Mouse (Mus musculus): ENCODE data around the gene Trip12. TPM values are rescaled to one million over a fixed set of nuclear protein-coding genes. Genes with fewer than 3 reads are reported as not detected.

Gene Trip12
- total and polyA plus RNA-seq, 2 experiments from 2014 or later = 28.4 to 92.8 TPM

DNA sequence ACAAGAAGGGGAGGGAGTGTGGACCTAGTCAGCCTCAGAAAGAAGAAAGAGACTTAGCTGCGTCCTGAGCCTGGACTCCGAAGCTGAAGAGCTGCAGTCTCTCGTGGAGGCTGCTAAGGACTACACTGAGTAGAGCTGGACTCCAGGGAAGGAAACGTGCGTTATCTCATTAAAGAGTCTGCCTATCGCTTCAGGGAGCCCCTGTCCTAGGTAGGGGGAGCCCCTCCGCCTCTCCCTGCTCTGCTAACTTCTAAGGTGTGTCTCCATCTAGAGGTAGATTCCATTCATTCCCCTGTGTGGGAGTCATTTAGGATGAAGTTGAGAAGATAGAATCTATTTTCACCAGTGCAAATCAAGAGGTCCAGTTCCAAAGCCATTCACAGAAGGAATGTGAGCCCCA is 29.2 kb upstream of the Trip12 start:
- Histone ChIP-seq H3K4me3 (ENCODE audit: low read length) (no peak overlapping the region), H3K36me3 (ENCODE audit: insufficient read depth, low read length) (no peaks in the 10 kb centered on the region), H3K4me1 (ENCODE audit: insufficient read depth, low read length) (no peaks in the 10 kb centered on the region), H3K4me2 (ENCODE audit: low read depth, low read length) (no peak overlapping the region), H3K9me3 (ENCODE audit: low read length) (no peaks in the 10 kb centered on the region), H3K9ac (replicated peaks; ENCODE audit: low read length) (no peak overlapping the region), H3K27me3 (ENCODE audit: insufficient read depth, low read length) (no peaks in the 10 kb centered on the region), H3K27ac (no peak overlapping the region)
- DNase-seq (ENCODE audit: low spot score) = no peak
- peak; percentile 63; the same call in 1 of the 2 replicates for ATAC-seq
- 49% methylated on average over 7 of the region's 7 CpGs for WGBS
- peak; percentile 26; the same call in 1 of the 2 replicates for TF ChIP-seq CTCF (IDR thresholded peaks at IDR 0.05; ENCODE audit: low read depth)

GRCm38 (mm10) chr1:84868841-84869240 is 28.5 kb upstream of the Trip12 start:
- WGBS = 73% methylated on average over 4 of the region's 4 CpGs
- DNase-seq (ENCODE audit: low spot score) = no peak
- no peak overlapping the region for H3K4me3 ChIP-seq (ENCODE audit: low read length)
- H3K9ac ChIP-seq (replicated peaks; ENCODE audit: low read length) = no peak overlapping the region
- no peak overlapping the region for H3K27ac ChIP-seq
- no peak for TF ChIP-seq CTCF (IDR thresholded peaks at IDR 0.05; ENCODE audit: low read depth)
- H3K4me2 ChIP-seq (ENCODE audit: low read depth, low read length) = no peak overlapping the region
- H3K27me3 ChIP-seq (ENCODE audit: insufficient read depth, low read length) = no peaks in the 10 kb centered on the region
- no peaks in the 10 kb centered on the region for H3K36me3 ChIP-seq (ENCODE audit: insufficient read depth, low read length)
- H3K4me1 ChIP-seq (ENCODE audit: insufficient read depth, low read length) = no peaks in the 10 kb centered on the region
- ATAC-seq = 0 out of 2 replicates have a peak, but pooled peaks have one; percentile 40
- no peaks in the 10 kb centered on the region for H3K9me3 ChIP-seq (ENCODE audit: low read length)

GRCm38 (mm10) chr1:84868311-84868710 is 28.0 kb upstream of the Trip12 start:
- H3K4me1 ChIP-seq (ENCODE audit: insufficient read depth, low read length) = no peaks in the 10 kb centered on the region
- no peak overlapping the region for H3K4me2 ChIP-seq (ENCODE audit: low read depth, low read length)
- H3K27me3 ChIP-seq (ENCODE audit: insufficient read depth, low read length) = no peaks in the 10 kb centered on the region
- no peaks in the 10 kb centered on the region for H3K36me3 ChIP-seq (ENCODE audit: insufficient read depth, low read length)
- H3K27ac ChIP-seq = no peak overlapping the region
- no peak for ATAC-seq
- no peak overlapping the region for H3K4me3 ChIP-seq (ENCODE audit: low read length)
- DNase-seq (ENCODE audit: low spot score) = no peak
- no peak for TF ChIP-seq CTCF (IDR thresholded peaks at IDR 0.05; ENCODE audit: low read depth)
- no peaks in the 10 kb centered on the region for H3K9me3 ChIP-seq (ENCODE audit: low read length)
- no peak overlapping the region for H3K9ac ChIP-seq (replicated peaks; ENCODE audit: low read length)

GRCm38 (mm10) chr1:84866706-84867230 is 26.5 kb upstream of the Trip12 start:
- Histone ChIP-seq H3K4me3 (ENCODE audit: low read length) (no peak overlapping the region), H3K36me3 (ENCODE audit: insufficient read depth, low read length) (no peaks in the 10 kb centered on the region), H3K27me3 (ENCODE audit: insufficient read depth, low read length) (no peaks in the 10 kb centered on the region), H3K9ac (replicated peaks; ENCODE audit: low read length) (no peak overlapping the region), H3K4me1 (ENCODE audit: insufficient read depth, low read length) (no peaks in the 10 kb centered on the region), H3K4me2 (ENCODE audit: low read depth, low read length) (no peak overlapping the region), H3K9me3 (ENCODE audit: low read length) (no peaks in the 10 kb centered on the region), H3K27ac (no peak overlapping the region)
- no peak for TF ChIP-seq CTCF (IDR thresholded peaks at IDR 0.05; ENCODE audit: low read depth)
- WGBS = 91% methylated on average over 3 of the region's 3 CpGs
- DNase-seq (ENCODE audit: low spot score) (no peak), ATAC-seq (no peak)

GRCm38 (mm10) chr1:84866231-84866630 is 25.9 kb upstream of the Trip12 start:
- H3K27me3 ChIP-seq (ENCODE audit: insufficient read depth, low read length) = no peaks in the 10 kb centered on the region
- no peak overlapping the region for H3K4me2 ChIP-seq (ENCODE audit: low read depth, low read length)
- no peaks in the 10 kb centered on the region for H3K36me3 ChIP-seq (ENCODE audit: insufficient read depth, low read length)
- DNase-seq (ENCODE audit: low spot score) = no peak
- H3K4me1 ChIP-seq (ENCODE audit: insufficient read depth, low read length) = no peaks in the 10 kb centered on the region
- H3K4me3 ChIP-seq (ENCODE audit: low read length) = no peak overlapping the region
- H3K27ac ChIP-seq = no peak overlapping the region
- H3K9ac ChIP-seq (replicated peaks; ENCODE audit: low read length) = no peak overlapping the region
- no peak for TF ChIP-seq CTCF (IDR thresholded peaks at IDR 0.05; ENCODE audit: low read depth)
- no peak; the same call in 1 of the 2 replicates for ATAC-seq
- no peaks in the 10 kb centered on the region for H3K9me3 ChIP-seq (ENCODE audit: low read length)
- WGBS = 79% methylated on average over 6 of the region's 6 CpGs

GRCm38 (mm10) chr1:84864645-84865044 is 24.3 kb upstream of the Trip12 start:
- no peak overlapping the region for H3K27ac ChIP-seq
- H3K4me3 ChIP-seq (ENCODE audit: low read length) = no peak overlapping the region
- no peak for TF ChIP-seq CTCF (IDR thresholded peaks at IDR 0.05; ENCODE audit: low read depth)
- ATAC-seq (no peak), DNase-seq (ENCODE audit: low spot score) (no peak)
- WGBS = 85% methylated on average over 2 of the region's 2 CpGs
- no peaks in the 10 kb centered on the region for H3K4me1 ChIP-seq (ENCODE audit: insufficient read depth, low read length)
- H3K36me3 ChIP-seq (ENCODE audit: insufficient read depth, low read length) = no peaks in the 10 kb centered on the region
- no peak overlapping the region for H3K9ac ChIP-seq (replicated peaks; ENCODE audit: low read length)
- H3K4me2 ChIP-seq (ENCODE audit: low read depth, low read length) = no peak overlapping the region
- no peaks in the 10 kb centered on the region for H3K27me3 ChIP-seq (ENCODE audit: insufficient read depth, low read length)
- no peaks in the 10 kb centered on the region for H3K9me3 ChIP-seq (ENCODE audit: low read length)

DNA sequence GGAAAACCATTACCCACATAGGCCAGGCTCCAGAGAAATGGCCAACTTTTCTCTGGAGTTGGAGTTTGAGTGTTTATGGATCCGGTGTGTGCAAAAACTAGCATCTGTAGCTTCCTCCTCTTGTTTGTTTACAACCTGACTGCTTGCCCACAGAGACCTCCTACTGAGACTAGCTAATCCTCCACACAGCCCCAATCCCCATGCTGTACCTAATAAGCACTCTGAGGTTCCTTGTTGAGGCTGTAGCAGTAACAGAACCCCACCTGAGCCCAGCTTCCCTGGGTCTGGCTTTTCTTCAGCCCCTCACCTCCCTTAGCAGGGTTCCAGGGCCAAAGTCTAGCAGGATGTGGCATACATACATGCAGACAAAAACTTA is 20.9 kb upstream of the Trip12 start:
- no peak for TF ChIP-seq CTCF (IDR thresholded peaks at IDR 0.05; ENCODE audit: low read depth)
- no peaks in the 10 kb centered on the region for H3K27me3 ChIP-seq (ENCODE audit: insufficient read depth, low read length)
- DNase-seq (ENCODE audit: low spot score) (no peak), ATAC-seq (no peak)
- H3K27ac ChIP-seq = no peak overlapping the region
- no peaks in the 10 kb centered on the region for H3K4me1 ChIP-seq (ENCODE audit: insufficient read depth, low read length)
- H3K9me3 ChIP-seq (ENCODE audit: low read length) = no peaks in the 10 kb centered on the region
- WGBS = 64% methylated on average over 1 of the region's 1 CpGs
- H3K4me3 ChIP-seq (ENCODE audit: low read length) = no peak overlapping the region
- H3K9ac ChIP-seq (replicated peaks; ENCODE audit: low read length) = no peak overlapping the region
- H3K36me3 ChIP-seq (ENCODE audit: insufficient read depth, low read length) = no peaks in the 10 kb centered on the region
- H3K4me2 ChIP-seq (ENCODE audit: low read depth, low read length) = no peak overlapping the region

All from hindbrain, postnatal 0 days (tissue).